Mouse (Mus musculus) embryonic facial prominence, embryonic 12.5 days (tissue): ENCODE results near the gene Kcnd2. TPM values are rescaled to one million over a fixed set of nuclear protein-coding genes. Genes with fewer than 3 reads are reported as not detected.

Experiments used
- ATAC-seq: fragments of 200-750 bp; cut with Nextera tagmentation; 2 replicates; pipeline ENCODE4 v1.8.0; 2017; ENCODE audit not compliant: insufficient number of reproducible peaks, insufficient read depth, low FRiP score, low TSS enrichment
- H3K27ac ChIP-seq: fragments of 300-500 bp; sonication (generic); 2 replicates; pipeline ENCODE4 v1.5.1; 2016; ENCODE audit warnings: mild to moderate bottlenecking
- H3K27me3 ChIP-seq: fragments of 300-500 bp; sonication (generic); 2 replicates; pipeline ENCODE4 v1.6.1; 2016; ENCODE audit warnings: mild to moderate bottlenecking, moderate library complexity
- H3K36me3 ChIP-seq: fragments of 300-500 bp; sonication (generic); 2 replicates; pipeline ENCODE4 v1.6.1; 2016; ENCODE audit warnings: mild to moderate bottlenecking
- H3K4me1 ChIP-seq: fragments of 300-500 bp; sonication (generic); 2 replicates; pipeline ENCODE4 v1.6.1; 2016
- H3K4me2 ChIP-seq: fragments of 300-500 bp; sonication (generic); replicated peaks from 2 replicates; pipeline ENCODE4 v1.6.1; 2016; ENCODE audit warnings: mild to moderate bottlenecking, moderate library complexity
- H3K4me3 ChIP-seq: fragments of 300-500 bp; sonication (generic); 2 replicates; pipeline ENCODE4 v1.5.1; 2016; ENCODE audit warnings: mild to moderate bottlenecking
- H3K9ac ChIP-seq: fragments of 300-500 bp; sonication (generic); 2 replicates; pipeline ENCODE4 v1.6.1; 2016; ENCODE audit warnings: mild to moderate bottlenecking, moderate library complexity
- H3K9me3 ChIP-seq: fragments of 300-500 bp; sonication (generic); 2 replicates; pipeline ENCODE4 v1.6.1; 2016; ENCODE audit warnings: mild to moderate bottlenecking, moderate library complexity
- WGBS: fragments of 180-500 bp; shearing (Covaris S2); methylation state at CpG from one replicate; pipeline ENCODE4 v1.1.7; 2016; 5-methylcytosine and 5-hydroxymethylcytosine counted together
- polyA plus RNA-seq: library from polyadenylated mRNA; unstranded; fragments of >200 nt; fragmentation: Nextera tagmentation; extraction: Ambion mirVana; gene quantifications from 2 replicates; pipeline ENCODE4 v1.2.1, GENCODE M21; 2016

The Kcnd2 gene
- polyA plus RNA-seq, 1 experiment from 2014 or later: 1.3 TPM

DNA sequence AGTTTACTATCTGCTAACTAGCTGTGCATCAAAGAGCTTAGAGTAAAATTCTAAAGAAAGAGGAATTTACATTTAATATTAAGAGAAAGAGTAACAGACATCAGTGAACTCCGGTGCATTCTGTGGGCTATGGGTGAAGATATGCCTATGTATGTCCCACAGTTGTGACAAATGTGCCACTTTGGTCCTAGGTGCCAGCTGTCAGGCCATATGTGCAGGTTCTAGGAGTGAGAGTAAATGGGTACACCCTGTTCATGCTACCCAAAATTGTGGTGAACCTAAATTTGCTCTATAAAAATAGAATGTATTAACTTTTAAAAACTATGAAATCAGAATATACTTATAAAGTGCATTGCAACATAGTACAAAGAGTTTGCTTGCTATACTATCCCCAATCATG lies 215.8 kb downstream of the Kcnd2 start:
- Histone ChIP-seq H3K4me2 (no peak overlapping the region), H3K9ac (no peak overlapping the region), H3K27me3 (no peaks in the 10 kb centered on the region), H3K4me1 (no peaks in the 10 kb centered on the region), H3K4me3 (no peak overlapping the region), H3K27ac (no peak overlapping the region), H3K9me3 (no peaks in the 10 kb centered on the region), H3K36me3 (no peaks in the 10 kb centered on the region)
- WGBS: 89% methylated on average over 1 of the region's 1 CpGs
- no peak for ATAC-seq

DNA sequence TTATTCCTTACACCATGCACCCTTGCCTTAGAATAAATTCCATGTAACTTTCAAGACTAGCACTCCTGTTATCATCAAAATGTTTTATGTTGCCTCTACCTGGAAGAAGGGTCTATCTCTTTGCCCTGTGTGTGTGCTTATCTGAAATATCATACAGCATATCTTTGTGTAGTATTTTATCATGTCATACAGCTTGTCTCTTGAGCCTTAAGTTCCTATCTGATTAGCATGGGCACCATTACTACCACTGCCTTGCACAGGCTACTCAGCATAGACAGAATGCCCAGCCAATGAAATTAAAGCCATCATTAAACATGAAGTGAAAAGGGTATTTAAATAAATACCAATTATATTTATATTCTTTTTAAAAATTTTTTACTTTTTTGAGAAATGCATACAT lies 249.4 kb downstream of the Kcnd2 start:
- Histone ChIP-seq H3K27ac (no peak overlapping the region), H3K4me1 (no peaks in the 10 kb centered on the region), H3K36me3 (no peaks in the 10 kb centered on the region), H3K9me3 (no peaks in the 10 kb centered on the region), H3K4me3 (no peak overlapping the region), H3K4me2 (no peak overlapping the region), H3K9ac (no peak overlapping the region), H3K27me3 (no peaks in the 10 kb centered on the region)
- ATAC-seq: no peak

DNA sequence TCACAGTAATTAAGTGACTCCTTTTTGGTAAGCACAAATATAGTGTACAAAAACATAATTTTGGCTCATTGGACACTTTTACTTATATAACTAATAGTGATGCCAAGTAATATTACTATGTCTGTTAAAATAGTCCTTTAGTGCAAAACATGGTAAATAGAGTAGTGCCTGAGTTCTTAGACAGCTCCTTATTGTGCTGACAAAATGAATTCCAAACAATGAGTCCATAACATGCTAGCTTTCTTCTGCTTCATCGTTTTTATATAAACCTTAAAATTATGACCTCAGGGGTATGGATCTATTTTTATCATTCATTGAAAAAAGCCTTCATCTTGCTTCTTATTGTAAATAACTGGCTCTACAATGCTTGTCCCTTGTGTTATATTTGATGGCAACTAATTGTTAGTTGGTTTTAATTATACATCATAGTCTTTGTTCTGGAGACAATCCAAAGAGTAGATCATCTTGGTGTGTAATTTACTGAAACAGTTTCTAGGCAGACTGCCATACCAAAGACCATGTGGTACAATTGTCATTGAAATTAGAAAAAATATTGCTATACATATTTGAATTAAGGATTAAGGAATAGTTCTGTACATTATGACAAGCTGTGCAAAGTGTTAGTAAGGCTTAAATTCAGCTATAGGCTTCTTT lies 256.7 kb downstream of the Kcnd2 start:
- WGBS: 77% methylated on average over 1 of the region's 1 CpGs
- H3K4me2 ChIP-seq: no peak overlapping the region
- H3K9me3 ChIP-seq: no peaks in the 10 kb centered on the region
- no peak overlapping the region for H3K4me3 ChIP-seq
- H3K4me1 ChIP-seq: no peaks in the 10 kb centered on the region
- H3K9ac ChIP-seq: no peak overlapping the region
- no peaks in the 10 kb centered on the region for H3K27me3 ChIP-seq
- no peak overlapping the region for H3K27ac ChIP-seq
- no peak for ATAC-seq
- no peaks in the 10 kb centered on the region for H3K36me3 ChIP-seq

DNA sequence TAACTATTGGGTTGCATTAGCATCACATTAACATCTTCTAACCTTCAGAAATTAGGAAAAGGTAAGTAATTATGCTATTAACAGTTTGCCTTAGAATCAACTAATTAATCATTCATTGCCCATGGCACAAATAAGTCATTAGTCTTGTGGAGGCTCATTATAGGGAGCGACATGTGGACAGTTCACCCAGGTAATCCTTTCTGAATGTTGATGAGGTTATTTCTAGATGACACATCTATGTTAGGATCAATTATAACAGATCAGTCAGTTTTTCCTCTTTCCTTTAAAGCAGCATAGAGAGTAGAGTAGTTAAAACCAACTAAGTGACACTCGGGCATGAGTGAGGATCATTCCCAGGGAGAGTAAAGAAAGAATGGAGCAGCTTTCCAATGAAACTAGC lies 267.4 kb downstream of the Kcnd2 start:
- H3K27me3 ChIP-seq: no peaks in the 10 kb centered on the region
- ATAC-seq: no peak

DNA sequence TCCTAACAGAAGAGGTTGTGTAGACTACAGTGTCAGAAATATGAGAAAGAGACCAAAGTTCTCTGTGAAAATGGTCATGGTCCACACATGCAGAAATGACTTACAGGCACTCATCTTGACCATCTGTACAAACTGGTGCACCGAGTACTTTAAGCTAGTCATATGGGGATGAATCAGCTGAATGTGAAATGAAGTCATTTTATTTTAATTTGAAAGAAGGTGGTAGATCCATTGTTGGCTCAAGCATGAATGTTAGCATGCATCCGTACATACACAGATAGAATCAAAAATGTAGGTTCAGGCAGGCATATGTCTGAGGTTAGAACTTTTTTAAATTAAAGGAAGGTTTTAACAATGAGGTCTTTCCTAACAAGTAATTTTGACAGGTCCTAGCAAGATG lies 273.2 kb downstream of the Kcnd2 start:
- no peak for ATAC-seq
- WGBS: 80% methylated on average over 2 of the region's 2 CpGs
- H3K9me3 ChIP-seq: no peaks in the 10 kb centered on the region
- no peak overlapping the region for H3K4me2 ChIP-seq
- no peak overlapping the region for H3K9ac ChIP-seq
- H3K4me3 ChIP-seq: no peak overlapping the region
- no peaks in the 10 kb centered on the region for H3K4me1 ChIP-seq
- H3K27ac ChIP-seq: no peak overlapping the region
- H3K27me3 ChIP-seq: no peaks in the 10 kb centered on the region
- H3K36me3 ChIP-seq: no peaks in the 10 kb centered on the region

More for the DNA sequence above, 267.4 kb downstream of the Kcnd2 start:
- Histone ChIP-seq H3K4me2 (no peak overlapping the region), H3K4me1 (no peaks in the 10 kb centered on the region), H3K4me3 (no peak overlapping the region), H3K9ac (no peak overlapping the region), H3K9me3 (no peaks in the 10 kb centered on the region), H3K36me3 (no peaks in the 10 kb centered on the region), H3K27ac (no peak overlapping the region)
- WGBS: 86% methylated on average over 2 of the region's 2 CpGs

DNA sequence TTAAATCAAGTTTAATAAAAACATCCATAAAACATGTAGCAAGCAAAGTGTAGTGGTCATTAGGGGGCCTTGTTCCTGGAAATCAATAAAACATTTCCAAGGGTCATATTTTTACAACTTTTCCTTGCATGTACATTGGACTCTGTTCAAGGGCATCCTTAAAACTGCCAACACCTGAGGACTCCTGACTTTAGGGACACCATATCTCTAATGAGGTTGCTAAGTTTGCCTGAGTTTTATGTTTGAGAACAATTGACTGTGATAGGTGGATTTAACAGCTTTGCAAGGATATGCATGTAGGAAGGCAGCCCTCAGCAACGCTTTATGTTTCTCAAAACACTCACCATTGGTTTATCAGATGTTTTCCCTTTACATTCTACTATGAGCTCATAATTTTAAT lies 287.6 kb downstream of the Kcnd2 start:
- Histone ChIP-seq H3K27me3 (no peaks in the 10 kb centered on the region), H3K27ac (no peak overlapping the region), H3K4me2 (no peak overlapping the region), H3K9me3 (no peaks in the 10 kb centered on the region), H3K36me3 (no peaks in the 10 kb centered on the region), H3K9ac (no peak overlapping the region), H3K4me1 (no peaks in the 10 kb centered on the region), H3K4me3 (no peak overlapping the region)
- 80% methylated on average over 1 of the region's 1 CpGs for WGBS
- ATAC-seq: no peak

DNA sequence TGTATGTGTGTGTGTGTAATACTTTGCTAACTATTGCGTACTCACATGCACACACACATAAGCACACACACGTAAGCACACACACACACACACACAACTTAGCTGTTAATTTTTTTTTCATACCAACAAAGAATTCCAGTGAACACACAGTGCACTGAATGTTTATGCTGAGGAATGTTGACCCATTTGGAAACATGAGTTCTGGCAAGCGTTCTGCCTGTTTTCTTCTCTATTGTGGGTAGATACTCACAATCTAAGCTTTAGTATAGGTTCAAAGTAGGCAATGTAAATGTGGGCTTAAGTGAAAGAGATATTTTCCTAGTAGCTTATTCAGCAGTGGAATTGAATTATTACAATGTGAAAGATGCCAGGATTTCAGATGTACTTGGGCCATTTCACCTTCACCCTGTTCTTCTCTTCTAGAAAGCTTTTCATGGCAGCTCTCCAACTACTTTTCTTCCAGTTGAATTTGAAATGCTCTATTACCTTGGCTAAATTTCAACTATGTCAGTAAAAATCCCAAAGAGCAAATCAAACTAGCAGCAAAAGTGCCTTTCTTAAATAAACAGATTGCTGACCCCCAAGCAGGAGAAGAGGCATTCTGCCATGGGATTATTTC lies 295.4 kb downstream of the Kcnd2 start:
- 86% methylated on average over 3 of the region's 3 CpGs for WGBS
- no peak overlapping the region for H3K27ac ChIP-seq
- H3K9me3 ChIP-seq: no peaks in the 10 kb centered on the region
- H3K27me3 ChIP-seq: no peaks in the 10 kb centered on the region
- H3K4me1 ChIP-seq: no peaks in the 10 kb centered on the region
- H3K4me3 ChIP-seq: no peak overlapping the region
- H3K9ac ChIP-seq: no peak overlapping the region
- H3K4me2 ChIP-seq: no peak overlapping the region
- ATAC-seq: no peak
- no peaks in the 10 kb centered on the region for H3K36me3 ChIP-seq

DNA sequence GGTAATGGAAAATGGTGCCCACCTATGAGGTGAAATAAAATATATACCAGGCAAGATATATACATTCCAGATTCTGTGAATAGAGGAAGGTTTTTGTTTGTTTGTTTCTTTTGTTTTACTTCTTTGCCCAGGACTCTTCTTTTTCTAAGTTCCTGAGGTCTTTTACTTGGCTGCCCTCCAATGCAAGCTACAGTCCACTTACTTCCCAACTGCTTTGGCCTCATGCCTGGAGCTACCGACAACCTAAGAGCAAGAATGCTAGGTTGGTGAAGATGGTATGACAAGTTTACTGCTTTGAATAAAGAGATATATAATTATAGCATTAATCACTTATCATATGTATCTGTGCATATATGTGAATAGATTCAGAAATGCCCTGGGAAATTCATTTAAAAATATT lies 305.0 kb downstream of the Kcnd2 start:
- H3K36me3 ChIP-seq: no peaks in the 10 kb centered on the region
- no peak overlapping the region for H3K9ac ChIP-seq
- 83% methylated on average over 1 of the region's 1 CpGs for WGBS
- no peak overlapping the region for H3K4me3 ChIP-seq
- no peaks in the 10 kb centered on the region for H3K27me3 ChIP-seq
- H3K4me2 ChIP-seq: no peak overlapping the region
- no peaks in the 10 kb centered on the region for H3K4me1 ChIP-seq
- H3K9me3 ChIP-seq: no peaks in the 10 kb centered on the region
- no peak overlapping the region for H3K27ac ChIP-seq
- ATAC-seq: no peak

DNA sequence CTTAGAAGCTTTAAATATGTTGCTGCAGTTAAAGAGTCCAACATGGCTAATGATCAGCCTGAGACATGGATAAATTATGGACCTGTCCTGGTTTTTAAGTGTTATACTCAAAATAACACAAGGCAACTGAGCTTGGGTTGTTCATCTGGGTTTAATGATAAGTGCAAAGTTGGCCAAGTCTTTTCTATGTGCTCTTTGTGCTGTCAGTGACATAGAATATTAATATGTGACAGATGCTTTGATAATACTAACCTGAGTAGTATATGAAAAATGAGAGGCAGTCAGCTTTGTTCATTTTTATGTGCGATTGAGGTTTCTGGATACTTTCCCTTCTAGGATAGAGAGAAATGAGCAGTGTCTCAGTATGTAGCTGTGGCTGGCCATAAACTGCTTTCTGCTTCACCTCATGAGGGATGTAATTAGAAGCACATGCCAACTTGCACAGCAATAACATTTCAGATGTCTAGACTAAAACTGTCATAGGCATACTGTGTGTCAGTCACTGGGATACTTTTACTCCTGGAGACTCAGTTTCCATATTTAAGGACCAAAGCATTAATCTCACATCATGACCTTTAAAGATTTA lies 312.3 kb downstream of the Kcnd2 start:
- no peak for ATAC-seq
- Histone ChIP-seq H3K4me1 (no peaks in the 10 kb centered on the region), H3K27ac (no peak overlapping the region), H3K9me3 (no peaks in the 10 kb centered on the region), H3K36me3 (no peaks in the 10 kb centered on the region), H3K4me2 (no peak overlapping the region), H3K27me3 (no peaks in the 10 kb centered on the region), H3K4me3 (no peak overlapping the region), H3K9ac (no peak overlapping the region)
- WGBS: 57% methylated on average over 1 of the region's 1 CpGs

DNA sequence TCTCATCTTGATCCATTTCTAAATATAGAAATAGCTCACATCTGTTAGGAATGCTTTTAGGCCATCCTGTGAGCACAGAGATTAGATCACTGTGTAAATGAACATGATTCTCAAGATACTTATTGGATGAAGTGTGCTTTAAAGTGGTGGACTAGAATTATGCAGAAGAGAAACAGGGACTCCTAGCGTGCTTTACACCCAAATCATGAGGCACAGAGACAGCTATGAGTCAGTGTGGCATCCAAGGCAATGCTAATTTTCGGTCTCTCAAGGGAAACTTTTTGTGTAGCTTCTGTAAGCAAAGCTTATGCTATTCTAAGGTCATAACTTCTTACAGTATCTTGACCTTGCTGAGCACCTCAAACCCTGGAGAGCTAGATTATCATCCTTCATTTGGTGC lies 318.7 kb downstream of the Kcnd2 start:
- 66% methylated on average over 2 of the region's 2 CpGs for WGBS
- Histone ChIP-seq H3K4me1 (no peaks in the 10 kb centered on the region), H3K27me3 (no peaks in the 10 kb centered on the region), H3K4me3 (no peak overlapping the region), H3K36me3 (no peaks in the 10 kb centered on the region), H3K4me2 (no peak overlapping the region), H3K9me3 (no peaks in the 10 kb centered on the region), H3K27ac (no peak overlapping the region), H3K9ac (no peak overlapping the region)
- ATAC-seq: no peak

DNA sequence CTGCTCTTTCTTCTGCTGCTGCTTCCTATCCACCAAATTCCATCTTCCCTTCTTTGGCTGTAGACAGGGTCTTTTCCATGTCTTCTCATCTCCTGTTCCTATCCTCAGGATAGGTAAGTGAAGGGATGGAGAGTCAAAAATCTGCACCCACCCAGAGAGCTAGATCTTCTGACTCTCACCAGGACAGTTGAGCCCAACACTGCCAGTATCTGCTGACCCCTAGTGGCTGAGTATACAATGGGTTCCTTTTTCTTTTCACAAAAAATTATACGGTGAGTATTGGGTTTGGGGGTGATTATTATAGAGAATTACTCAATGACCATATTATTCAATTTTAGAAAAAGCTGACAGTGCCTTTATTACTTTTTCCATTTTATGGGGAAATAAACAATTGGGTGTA lies 319.5 kb downstream of the Kcnd2 start:
- H3K4me2 ChIP-seq: no peak overlapping the region
- H3K9me3 ChIP-seq: no peaks in the 10 kb centered on the region
- 29% methylated on average over 1 of the region's 1 CpGs for WGBS
- ATAC-seq: no peak
- H3K4me3 ChIP-seq: no peak overlapping the region
- no peak overlapping the region for H3K27ac ChIP-seq
- H3K9ac ChIP-seq: no peak overlapping the region
- H3K4me1 ChIP-seq: no peaks in the 10 kb centered on the region
- no peaks in the 10 kb centered on the region for H3K36me3 ChIP-seq
- no peaks in the 10 kb centered on the region for H3K27me3 ChIP-seq

DNA sequence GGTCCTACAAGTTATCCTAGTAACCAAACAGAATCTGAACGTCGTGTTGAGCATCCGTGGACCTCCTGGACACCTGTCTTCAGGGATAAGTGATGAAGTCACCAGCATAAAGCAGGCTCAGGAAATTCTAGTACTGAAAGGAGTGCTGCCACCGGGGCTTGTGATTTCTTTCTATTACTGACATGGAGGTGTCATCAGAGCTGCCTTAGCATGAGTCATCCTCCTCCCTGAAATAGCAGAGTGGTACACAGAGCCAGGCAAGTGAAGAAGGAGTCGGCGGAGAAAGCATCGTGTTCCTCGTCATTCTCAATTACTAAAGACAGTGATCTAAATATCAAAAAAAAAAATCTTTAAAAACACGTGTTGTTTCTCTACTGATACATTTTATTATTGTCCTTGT lies 336.2 kb downstream of the Kcnd2 start:
- Histone ChIP-seq H3K9ac (no peak overlapping the region), H3K4me3 (no peak overlapping the region), H3K9me3 (no peaks in the 10 kb centered on the region), H3K4me1 (no peaks in the 10 kb centered on the region), H3K4me2 (no peak overlapping the region), H3K27me3 (no peaks in the 10 kb centered on the region), H3K36me3 (no peaks in the 10 kb centered on the region), H3K27ac (no peak overlapping the region)
- ATAC-seq: no peak
- 80% methylated on average over 9 of the region's 9 CpGs for WGBS
